Mouse (Mus musculus): ENCODE results near the gene Rbm47.

- TF ChIP-seq POLR2A (IDR thresholded peaks at IDR 0.05; ENCODE audit: low read depth, low read length), result no peak
- no peak for TF ChIP-seq CTCF (IDR thresholded peaks at IDR 0.05; ENCODE audit: borderline replicate concordance, insufficient read depth, low read length)
Measured at GRCm38 (mm10) chr5:66086304-66086703, 86.6 kb downstream of the Rbm47 start.

All from embryonic fibroblast, embryonic 13.5 days (primary cell).